Mouse (Mus musculus): ENCODE data around the gene Cuta. TPM values are rescaled to one million over a fixed set of nuclear protein-coding genes. Genes with fewer than 3 reads are reported as not detected.

Gene Cuta
- total RNA-seq, 2 experiments from 2014 or later: 103 to 110 TPM

GRCm38 (mm10) chr17:26953201-26953600, 13.8 kb upstream of the Cuta start:
- H3K27ac ChIP-seq: peak overlapping the region; percentile 85
- TF ChIP-seq CTCF (IDR thresholded peaks at IDR 0.05): no peak
- intact Hi-C loops (cut with DNase I): loop anchor here (2.0 kb wide), 1 partner anchor 16 kb away; no protein-coding TSS in a partner anchor
- no peak for DNase-seq (ENCODE audit: extremely low spot score in 1 of 2, low spot score in 2 of 2)
- H3K4me3 ChIP-seq: peak overlapping the region; percentile 57

- peak overlapping the region; percentile 85 for H3K27ac ChIP-seq
- no peak for TF ChIP-seq CTCF (IDR thresholded peaks at IDR 0.05)
- H3K4me3 ChIP-seq: peak overlapping the region; percentile 57
- intact Hi-C loops (cut with DNase I): loop anchor here (2.0 kb wide), 1 partner anchor 17 kb away; no protein-coding TSS in a partner anchor
- DNase-seq (ENCODE audit: extremely low spot score in 1 of 2, low spot score in 2 of 2): no peak
These were observed 12.8 kb upstream of the Cuta start for GRCm38 (mm10) chr17:26951952-26952877.

- DNase-seq (ENCODE audit: extremely low spot score in 1 of 2, low spot score in 2 of 2): peak; percentile 78 to 80
- no peak for TF ChIP-seq CTCF (IDR thresholded peaks at IDR 0.05)
- intact Hi-C loops (cut with DNase I): no loop called here
- H3K27ac ChIP-seq: peak overlapping the region; percentile 85
- H3K4me3 ChIP-seq: peak overlapping the region; percentile 57
These were observed 12.0 kb upstream of the Cuta start for GRCm38 (mm10) chr17:26951406-26951805.

GRCm38 (mm10) chr17:26950560-26951288, 11.4 kb upstream of the Cuta start:
- TF ChIP-seq CTCF (IDR thresholded peaks at IDR 0.05): no peak
- intact Hi-C loops (cut with DNase I): no loop called here
- Histone ChIP-seq H3K4me3 (peak overlapping the region; percentile 57), H3K27ac (peak overlapping the region; percentile 72)
- DNase-seq (ENCODE audit: extremely low spot score in 1 of 2, low spot score in 2 of 2): no peak

- peak in 1 of 2 experiments; percentile 47 for DNase-seq (ENCODE audit: extremely low spot score in 1 of 2, low spot score in 2 of 2)
- TF ChIP-seq CTCF (IDR thresholded peaks at IDR 0.05): no peak
- Histone ChIP-seq H3K4me3 (peak overlapping the region; percentile 75), H3K27ac (peak overlapping the region; percentile 91)
- intact Hi-C loops (cut with DNase I): loop anchor here (5.0 kb wide), 1 partner anchor 62 kb away; no protein-coding TSS in a partner anchor
These were observed 10.5 kb upstream of the Cuta start for GRCm38 (mm10) chr17:26949866-26950265.

- H3K4me3 ChIP-seq: peak overlapping the region; percentile 75
- TF ChIP-seq CTCF (IDR thresholded peaks at IDR 0.05): peak; percentile 45
- DNase-seq (ENCODE audit: extremely low spot score in 1 of 2, low spot score in 2 of 2): peak in 1 of 2 experiments; percentile 49
- H3K27ac ChIP-seq: peak overlapping the region; percentile 91
- intact Hi-C loops (cut with DNase I): loop anchor here (5.0 kb wide), 1 partner anchor 63 kb away; no protein-coding TSS in a partner anchor
These were observed 9.7 kb upstream of the Cuta start for GRCm38 (mm10) chr17:26949051-26949577.

- Histone ChIP-seq H3K27ac (peak overlapping the region; percentile 97), H3K4me3 (peak overlapping the region; percentile 75)
- intact Hi-C loops (cut with DNase I): loop anchor here (5.0 kb wide), 1 partner anchor 64 kb away; no protein-coding TSS in a partner anchor
- TF ChIP-seq CTCF (IDR thresholded peaks at IDR 0.05): no peak
- peak; percentile 66 to 71 for DNase-seq (ENCODE audit: extremely low spot score in 1 of 2, low spot score in 2 of 2)
These were observed 9.1 kb upstream of the Cuta start for GRCm38 (mm10) chr17:26948316-26949050.

- no peak for DNase-seq (ENCODE audit: extremely low spot score in 1 of 2, low spot score in 2 of 2)
- no peak for TF ChIP-seq CTCF (IDR thresholded peaks at IDR 0.05)
- H3K4me3 ChIP-seq: peak overlapping the region; percentile 75
- H3K27ac ChIP-seq: peak overlapping the region; percentile 97
- intact Hi-C loops (cut with DNase I): loop anchor here (5.0 kb wide), 1 partner anchor 65 kb away; no protein-coding TSS in a partner anchor
These were observed 8.1 kb upstream of the Cuta start for GRCm38 (mm10) chr17:26947231-26948100.

- DNase-seq (ENCODE audit: extremely low spot score in 1 of 2, low spot score in 2 of 2): peak; percentile 79 to 81
- Histone ChIP-seq H3K4me3 (peak overlapping the region; percentile 75), H3K27ac (peak overlapping the region; percentile 97)
- TF ChIP-seq CTCF (IDR thresholded peaks at IDR 0.05): peak; percentile 40
- intact Hi-C loops (cut with DNase I): loop anchor here (5.0 kb wide), 1 partner anchor 66 kb away; no protein-coding TSS in a partner anchor
These were observed 7.2 kb upstream of the Cuta start for GRCm38 (mm10) chr17:26946567-26946966.

Data from left cerebral cortex, adult 2 months (tissue).